Mouse (Mus musculus): Measurements from ENCODE around the gene Nr2f1. TPM values are rescaled to one million over a fixed set of nuclear protein-coding genes. Genes with fewer than 3 reads are reported as not detected.
"Not testable (repeated sequence)": the region's sequence is repeated elsewhere in the genome, so short reads cannot be mapped to it uniquely, and the experiment has no call there.

Gene Nr2f1
- under 1 TPM; 0.64 to 0.83 TPM for total RNA-seq (2021)
- long read RNA-seq, experiment 1 = 0 reads
- long read RNA-seq, experiment 2 = 0 reads

DNA sequence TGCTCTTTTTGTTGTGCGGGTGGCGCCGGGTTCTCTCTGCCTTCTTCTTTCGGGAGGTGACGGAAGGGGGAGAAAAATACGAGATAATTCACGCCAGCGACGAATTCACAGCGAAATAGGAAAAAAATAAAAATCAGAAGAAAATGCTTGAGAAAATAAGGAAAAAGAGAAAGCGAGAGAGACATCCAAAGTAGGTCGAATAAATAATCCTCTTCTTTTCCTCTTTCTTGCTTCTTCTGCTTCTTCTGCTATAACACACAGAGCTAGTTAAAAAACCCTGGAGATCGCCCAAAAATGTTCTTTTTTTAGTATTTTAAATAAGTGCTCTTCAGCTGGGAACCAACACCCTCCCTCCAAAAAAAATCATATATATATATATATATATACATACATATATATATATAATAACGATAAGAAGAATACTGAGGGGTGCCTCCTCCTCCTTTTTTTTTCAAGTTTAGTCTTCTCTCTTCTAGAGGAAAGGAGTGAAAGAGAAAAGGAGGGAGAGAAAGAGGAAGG, at the start of gene Nr2f1:
TSS of gene Nr2f1 (minus strand) at position 116 of the 519 bp plus-strand sequence.
- DNase-seq (ENCODE audit: low spot score) = no peak

DNA sequence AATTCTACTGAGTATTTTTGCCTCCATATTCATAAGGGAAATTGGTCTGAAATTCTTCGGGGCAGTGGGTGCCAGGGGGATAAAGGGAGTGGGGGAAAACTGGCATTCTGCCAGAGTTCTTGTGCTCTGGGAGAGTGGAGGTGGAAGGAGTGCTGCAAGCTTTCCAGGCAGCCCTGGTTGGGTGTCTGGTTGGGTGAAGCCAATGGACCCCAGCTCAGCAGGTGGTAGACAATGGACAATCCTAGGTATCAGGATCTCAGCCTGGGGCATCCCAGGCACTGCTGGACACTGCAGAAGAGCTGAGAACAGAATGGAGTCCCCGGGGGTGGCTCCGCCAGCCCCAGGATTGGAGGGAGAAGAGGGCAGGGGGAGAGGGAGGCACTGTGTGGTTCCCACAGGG, 22.1 kb upstream of the Nr2f1 start:
- DNase-seq (ENCODE audit: low spot score) = no peak

GRCm38 (mm10) chr13:78220238-78220637, 20.7 kb upstream of the Nr2f1 start:
- DNase-seq (ENCODE audit: low spot score) = not testable (repeated sequence)

DNA sequence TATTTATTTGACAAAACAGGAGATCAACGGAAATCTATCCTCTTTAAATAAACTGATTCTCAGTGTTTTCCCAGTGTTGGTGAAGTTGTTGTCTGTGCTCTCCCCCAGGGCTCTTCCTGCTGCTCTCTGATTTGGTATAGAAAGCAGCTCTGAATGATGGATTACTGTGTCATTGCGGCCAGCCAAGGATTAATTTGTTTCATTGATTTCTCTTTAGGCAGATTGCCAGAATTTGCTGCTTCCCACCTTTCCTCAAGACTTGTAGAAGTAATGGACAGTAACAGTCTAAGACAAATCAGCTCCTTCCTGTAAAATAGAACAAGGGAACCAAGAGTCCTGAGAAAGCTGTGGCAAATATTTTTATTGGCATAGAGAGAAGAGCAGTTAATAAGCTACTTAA, 15.7 kb upstream of the Nr2f1 start:
- DNase-seq (ENCODE audit: low spot score) = no peak

- no peak for DNase-seq (ENCODE audit: low spot score)
Observed at GRCm38 (mm10) chr13:78213155-78213554, 13.6 kb upstream of the Nr2f1 start.

GRCm38 (mm10) chr13:78212111-78212510, 12.6 kb upstream of the Nr2f1 start:
- no peak for DNase-seq (ENCODE audit: low spot score)

- no peak for DNase-seq (ENCODE audit: low spot score)
Observed at GRCm38 (mm10) chr13:78211231-78212010, 11.9 kb upstream of the Nr2f1 start.

DNA sequence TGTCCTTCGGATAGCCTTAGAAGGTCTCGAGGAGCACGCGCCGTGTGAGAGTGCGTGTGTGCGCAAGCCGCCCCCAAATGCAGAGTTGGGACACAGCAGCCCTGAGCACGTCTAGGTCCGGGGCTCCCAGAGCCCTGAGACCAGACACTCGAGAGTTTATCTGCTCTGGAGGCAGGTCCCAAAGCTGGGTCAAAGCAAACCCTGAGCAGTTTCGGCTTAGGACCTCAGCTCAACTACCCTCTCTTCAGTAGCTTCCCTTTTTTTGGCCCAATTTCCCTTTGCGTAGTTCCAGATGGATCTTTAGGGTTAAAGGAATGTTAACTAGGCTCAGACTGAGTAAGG, 11.2 kb upstream of the Nr2f1 start:
- no peak for DNase-seq (ENCODE audit: low spot score)

DNA sequence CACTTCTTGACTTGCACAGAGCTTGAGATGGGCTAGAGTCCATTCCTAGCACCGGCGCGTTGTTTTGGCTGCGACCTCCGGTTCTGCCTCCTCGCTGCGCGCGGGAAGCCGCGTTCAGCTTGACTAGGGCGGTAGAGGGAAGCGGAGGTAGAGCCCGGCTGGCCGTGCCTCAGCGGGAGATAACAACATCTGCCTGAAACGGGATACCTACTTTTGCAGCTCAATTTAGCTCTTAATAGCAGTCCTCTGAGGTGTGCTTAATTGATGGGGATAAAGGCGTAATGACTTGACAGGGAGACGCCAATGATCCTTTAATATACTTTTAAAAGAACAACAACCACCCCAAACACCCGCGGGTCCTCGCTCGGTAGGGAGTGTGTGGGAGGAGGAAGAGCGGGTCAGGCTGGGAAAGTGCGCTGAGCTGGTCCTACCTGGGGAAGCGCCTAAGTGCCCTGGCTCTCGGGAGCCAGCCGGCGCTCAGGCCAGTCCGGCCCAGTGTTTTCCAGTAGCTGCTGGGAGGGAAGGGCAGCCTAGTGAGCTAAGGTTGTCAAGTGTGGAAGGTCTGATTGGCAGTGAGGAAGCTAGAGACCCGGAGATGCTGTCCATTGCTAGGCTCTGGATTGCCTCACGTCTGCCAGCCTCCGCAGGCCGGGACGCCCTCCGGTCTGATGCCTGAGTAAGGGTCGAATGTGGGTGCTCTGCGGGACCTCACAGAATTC, 10.6 kb upstream of the Nr2f1 start:
- DNase-seq (ENCODE audit: low spot score) = no peak

DNA sequence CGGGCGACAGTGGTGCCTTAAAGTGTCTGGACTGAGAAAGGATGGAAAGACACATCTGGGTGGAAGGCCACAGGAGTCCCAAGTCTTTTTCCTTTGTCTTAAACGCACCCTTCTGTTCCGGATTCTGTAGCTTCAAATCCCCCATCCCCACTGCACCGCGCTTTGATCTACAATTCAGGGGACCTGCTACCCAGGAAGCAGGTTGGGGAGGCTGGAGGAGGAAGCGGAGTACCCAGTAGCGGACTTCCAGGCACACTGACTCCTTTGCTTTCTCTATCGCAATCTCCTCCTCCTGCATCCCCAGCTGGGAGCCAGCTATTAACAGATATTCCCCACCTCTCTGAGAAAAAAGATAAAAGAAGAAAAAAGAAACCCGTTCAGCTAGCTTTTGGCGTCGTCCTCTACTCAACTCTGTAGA, 10.1 kb upstream of the Nr2f1 start:
- no peak for DNase-seq (ENCODE audit: low spot score)

GRCm38 (mm10) chr13:78208689-78209410, 9.3 kb upstream of the Nr2f1 start:
- DNase-seq (ENCODE audit: low spot score) = no peak

- no peak for DNase-seq (ENCODE audit: low spot score)
Observed at GRCm38 (mm10) chr13:78207796-78208645, 8.5 kb upstream of the Nr2f1 start.

DNA sequence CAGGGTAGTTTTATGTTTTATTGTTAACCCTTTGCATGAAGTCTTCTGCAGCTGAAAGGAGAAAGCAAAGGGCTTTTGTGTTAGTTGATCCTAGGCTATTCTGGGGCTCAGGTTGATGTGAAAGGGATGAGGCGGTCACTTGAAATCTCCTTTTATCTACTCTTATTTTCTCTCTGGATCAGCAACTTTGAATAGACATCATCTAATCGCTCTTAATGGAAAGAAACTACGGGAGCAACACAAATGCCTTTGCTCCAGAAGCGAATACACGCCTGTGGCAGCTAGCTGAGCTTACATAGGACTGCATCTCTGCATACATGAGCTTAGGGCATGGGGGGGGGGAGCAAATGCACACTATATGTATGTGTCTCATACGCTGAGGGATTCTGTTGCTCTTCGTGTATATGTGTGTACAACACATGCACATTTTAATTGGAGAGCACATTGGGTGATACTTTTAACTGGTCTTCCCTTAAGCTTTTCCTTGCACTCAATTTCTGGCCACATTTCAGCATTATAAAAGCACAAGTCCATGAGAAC, 7.4 kb upstream of the Nr2f1 start:
- DNase-seq (ENCODE audit: low spot score) = no peak

- no peak for DNase-seq (ENCODE audit: low spot score)
Observed at GRCm38 (mm10) chr13:78205426-78205825, 5.9 kb upstream of the Nr2f1 start.

- DNase-seq (ENCODE audit: low spot score) = no peak
Observed at GRCm38 (mm10) chr13:78203348-78204061, 3.9 kb upstream of the Nr2f1 start.

- DNase-seq (ENCODE audit: low spot score) = no peak
Observed at GRCm38 (mm10) chr13:78202574-78203347, 3.2 kb upstream of the Nr2f1 start.

GRCm38 (mm10) chr13:78201871-78202565, 2.5 kb upstream of the Nr2f1 start:
- no peak for DNase-seq (ENCODE audit: low spot score)

- DNase-seq (ENCODE audit: low spot score) = peak; percentile 82
Observed at GRCm38 (mm10) chr13:78200991-78201870, 1.7 kb upstream of the Nr2f1 start.

All from gastrocnemius, adult 18-20 months (tissue).